Mouse (Mus musculus) urinary bladder, postnatal 36 days (tissue): Measurements from ENCODE around the gene Smoc2.

Experiments
- DNase-seq, 2 experiments: peaks; one replicate each; pipeline ENCODE4 v3.0.0; 2022; ENCODE audit warnings: low spot score in 2 of 2, mixed read lengths in 1 of 2

The Smoc2 gene

GRCm38 (mm10) chr17:14346891-14347290 is 67.6 kb downstream of the Smoc2 start:
- no peak for DNase-seq

GRCm38 (mm10) chr17:14349086-14349814 is 69.9 kb downstream of the Smoc2 start:
- no peak for DNase-seq

- DNase-seq: peak in 1 of 2 experiments; percentile 21
These were observed 74.1 kb downstream of the Smoc2 start for GRCm38 (mm10) chr17:14353219-14354079.

- DNase-seq: no peak
These were observed 82.2 kb downstream of the Smoc2 start for GRCm38 (mm10) chr17:14361511-14361910.

- DNase-seq: no peak
These were observed 91.2 kb downstream of the Smoc2 start for GRCm38 (mm10) chr17:14370476-14370875.

- DNase-seq: peak; percentile 36 to 51
These were observed 92.3 kb downstream of the Smoc2 start for GRCm38 (mm10) chr17:14371606-14372005.

- no peak for DNase-seq
These were observed 93.2 kb downstream of the Smoc2 start for GRCm38 (mm10) chr17:14372324-14373145.

- no peak for DNase-seq
These were observed 99.6 kb downstream of the Smoc2 start for GRCm38 (mm10) chr17:14378692-14379446.

GRCm38 (mm10) chr17:14379518-14379917 is 100.2 kb downstream of the Smoc2 start:
- DNase-seq: no peak

GRCm38 (mm10) chr17:14379966-14380365 is 100.7 kb downstream of the Smoc2 start:
- no peak for DNase-seq

GRCm38 (mm10) chr17:14380526-14380925 is 101.2 kb downstream of the Smoc2 start:
- no peak for DNase-seq

GRCm38 (mm10) chr17:14381482-14381881 is 102.2 kb downstream of the Smoc2 start:
- DNase-seq: no peak

- no peak for DNase-seq
These were observed 104.7 kb downstream of the Smoc2 start for GRCm38 (mm10) chr17:14383981-14384380.

GRCm38 (mm10) chr17:14384980-14385379 is 105.7 kb downstream of the Smoc2 start:
- no peak for DNase-seq

GRCm38 (mm10) chr17:14387261-14387660 is 108.0 kb downstream of the Smoc2 start:
- DNase-seq: no peak

- no peak for DNase-seq
These were observed 113.1 kb downstream of the Smoc2 start for GRCm38 (mm10) chr17:14392443-14392842.

GRCm38 (mm10) chr17:14394861-14395260 is 115.6 kb downstream of the Smoc2 start:
- no peak for DNase-seq

GRCm38 (mm10) chr17:14397456-14397855 is 118.2 kb downstream of the Smoc2 start:
- peak; percentile 12 to 55 for DNase-seq

GRCm38 (mm10) chr17:14398650-14399424 is 119.5 kb downstream of the Smoc2 start:
- no peak for DNase-seq

- no peak for DNase-seq
These were observed 121.7 kb downstream of the Smoc2 start for GRCm38 (mm10) chr17:14400960-14401359.
